Mouse (Mus musculus) monocyte, adult 2 months (primary cell): ENCODE data around the gene Eps15l1.

ENCODE experiments used
- DNase-seq, 2 experiments: peaks; one replicate each; pipeline ENCODE4 v3.0.0; 2022; ENCODE audit warnings: low spot score in 2 of 2, low read depth in 1 of 2

Gene Eps15l1

GRCm38 (mm10) chr8:72321635-72322441 is 99.4 kb downstream of the Eps15l1 start:
- DNase-seq: peak in 1 of 2 experiments; percentile 4

- peak in 1 of 2 experiments; percentile 13 for DNase-seq
Measured at GRCm38 (mm10) chr8:72320803-72321583, 100.3 kb downstream of the Eps15l1 start.

GRCm38 (mm10) chr8:72319921-72320802 is 101.1 kb downstream of the Eps15l1 start:
- DNase-seq: peak in 1 of 2 experiments; percentile 26

GRCm38 (mm10) chr8:72319397-72319796 is 101.9 kb downstream of the Eps15l1 start:
- no peak for DNase-seq

GRCm38 (mm10) chr8:72318801-72319322 is 102.4 kb downstream of the Eps15l1 start, which contains the start of gene Klf2:
Gene Klf2 (plus strand): TSS chr8:72319033.
- peak; percentile 98 to 99 for DNase-seq

GRCm38 (mm10) chr8:72317741-72318301 is 103.4 kb downstream of the Eps15l1 start:
- DNase-seq: peak in 1 of 2 experiments; percentile 49

- DNase-seq: no peak
Measured at GRCm38 (mm10) chr8:72316053-72316695, 105.1 kb downstream of the Eps15l1 start.

- DNase-seq: no peak
Measured at GRCm38 (mm10) chr8:72312926-72313518, 108.2 kb downstream of the Eps15l1 start.

GRCm38 (mm10) chr8:72310849-72311506 is 110.3 kb downstream of the Eps15l1 start:
- DNase-seq: no peak

GRCm38 (mm10) chr8:72308276-72308675 is 113.0 kb downstream of the Eps15l1 start:
- no peak for DNase-seq

GRCm38 (mm10) chr8:72306913-72307312 is 114.3 kb downstream of the Eps15l1 start:
- DNase-seq: no peak

GRCm38 (mm10) chr8:72305210-72305905 is 115.9 kb downstream of the Eps15l1 start, which contains the start of gene Gm10282:
Gene Gm10282 (minus strand): TSS chr8:72305260.
- DNase-seq: no peak

GRCm38 (mm10) chr8:72303633-72304032 is 117.6 kb downstream of the Eps15l1 start:
- peak in 1 of 2 experiments; percentile 50 for DNase-seq

- DNase-seq: no peak
Measured at GRCm38 (mm10) chr8:72302986-72303612, 118.2 kb downstream of the Eps15l1 start.

GRCm38 (mm10) chr8:72301497-72301896 is 119.8 kb downstream of the Eps15l1 start:
- no peak for DNase-seq

- no peak for DNase-seq
Measured at GRCm38 (mm10) chr8:72300654-72301400, 120.4 kb downstream of the Eps15l1 start.

- no peak for DNase-seq
Measured at GRCm38 (mm10) chr8:72298928-72299327, 122.3 kb downstream of the Eps15l1 start.
